ENCODE assay signal across 11 mouse cellular contexts in genomic region chr11:95835832-95836231, GRCm38 (mm10). TPM values are rescaled to one million over a fixed set of nuclear protein-coding genes. Genes with fewer than 3 reads are reported as not detected.
DNase-seq lines count a peak whose midpoint lies in the region; ATAC-seq and TF ChIP-seq lines count a peak whose summit lies in the region.
"Had no signal": no experiment of that assay in that cellular context is flagged by ENCODE, and none has a peak within 500 bp of the region (broad histone marks: within the 10 kb centered on the region; RNA-seq: fewer than 3 reads in every experiment).

No protein-coding gene starts in this region.

- H3K9me3 ChIP-seq in liver, embryonic 15.5 days (replicated peaks), result no peaks in the 10 kb centered on the region
- H3K9me3 ChIP-seq in forebrain, embryonic 15.5 days, result no peaks in the 10 kb centered on the region

- intact Hi-C loops in heart, adult 2 months (cut with DNase I), result no loop called here
- intact Hi-C loops in heart, postnatal 36 days (cut with DNase I), result no loop called here

- ATAC-seq in liver, embryonic 15.5 days (ENCODE audit: insufficient read depth), result no peak
- no peak for ATAC-seq in forebrain, embryonic 15.5 days (replicated peaks)

- no peak for TF ChIP-seq EP300 in heart, adult 2 months (IDR thresholded peaks at IDR 0.05; ENCODE audit: insufficient read depth, low read depth, low read length)

- peaks cover 39% of the 10 kb centered on the region for H3K4me1 ChIP-seq in heart, adult 2 months (ENCODE audit: control insufficient read depth, insufficient read depth, low read length)
- H3K4me1 ChIP-seq in liver, adult 2 months (ENCODE audit: control insufficient read depth, insufficient read depth, low read length), result peaks cover 4% of the 10 kb centered on the region; the same call in 1 of the 2 replicates
- peaks cover 54% of the 10 kb centered on the region for H3K4me1 ChIP-seq in bone marrow macrophage, adult 2 months (ENCODE audit: control insufficient read depth, insufficient read depth, low read length)
- peaks cover 71% of the 10 kb centered on the region for H3K4me1 ChIP-seq in liver, embryonic 15.5 days (replicated peaks)
- peaks cover 34% of the 10 kb centered on the region for H3K4me1 ChIP-seq in forebrain, embryonic 15.5 days

- H3K4me3 ChIP-seq in heart, adult 2 months, result peak overlapping the region; percentile 2; the same call in 1 of the 2 replicates
- H3K4me3 ChIP-seq in liver, adult 2 months (ENCODE audit: insufficient read depth, low read depth, low read length), result no peak overlapping the region
- no peak overlapping the region for H3K4me3 ChIP-seq in bone marrow macrophage, adult 2 months (ENCODE audit: insufficient read depth, low read length)
- no peak overlapping the region for H3K4me3 ChIP-seq in liver, embryonic 15.5 days (replicated peaks)
- H3K4me3 ChIP-seq in forebrain, embryonic 15.5 days, result no peak overlapping the region
- H3K4me3 ChIP-seq: myocyte had no signal

- H3K36me3 ChIP-seq in heart, adult 2 months (ENCODE audit: control insufficient read depth, insufficient read depth, low read length), result peaks cover 6% of the 10 kb centered on the region; the same call in 1 of the 2 replicates
- H3K36me3 ChIP-seq in liver, adult 2 months (ENCODE audit: control insufficient read depth, insufficient read depth, low read length), result no peaks in the 10 kb centered on the region
- H3K36me3 ChIP-seq in liver, embryonic 15.5 days (replicated peaks), result peaks cover 8% of the 10 kb centered on the region
- H3K36me3 ChIP-seq in forebrain, embryonic 15.5 days, result no peaks in the 10 kb centered on the region

- H3K4me2 ChIP-seq in liver, embryonic 15.5 days, result peak overlapping the region; percentile 60
- no peak overlapping the region for H3K4me2 ChIP-seq in forebrain, embryonic 15.5 days (replicated peaks)

- no peaks in the 10 kb centered on the region; the same call in 1 of the 2 replicates for H3K79me2 ChIP-seq in heart, adult 2 months (replicated peaks; ENCODE audit: control insufficient read depth, insufficient read depth, low read length)
- H3K79me2 ChIP-seq in liver, adult 2 months (ENCODE audit: control insufficient read depth, insufficient read depth, low read length), result no peaks in the 10 kb centered on the region

- TF ChIP-seq POLR2A in heart, adult 2 months (IDR thresholded peaks at IDR 0.05; ENCODE audit: insufficient read depth, low read depth, low read length), result no peak
- TF ChIP-seq POLR2A in liver, adult 2 months (IDR thresholded peaks at IDR 0.05; ENCODE audit: extremely low read depth, insufficient read depth, low read length), result no peak
- no peak for TF ChIP-seq POLR2A in bone marrow macrophage, adult 2 months (IDR thresholded peaks at IDR 0.05; ENCODE audit: borderline replicate concordance, low read depth, low read length)

- WGBS in heart, adult 2 months, result 28% methylated on average over 6 of the region's 6 CpGs
- 32% methylated on average over 6 of the region's 6 CpGs for WGBS in liver, adult 2 months
- 21% methylated on average over 6 of the region's 6 CpGs for WGBS in liver, embryonic 15.5 days (ENCODE audit: insufficient replicate concordance)
- 54% methylated on average over 6 of the region's 6 CpGs for WGBS in forebrain, embryonic 15.5 days

- no peaks in the 10 kb centered on the region for H3K27me3 ChIP-seq in heart, adult 2 months (ENCODE audit: control insufficient read depth, insufficient read depth, low read length)
- no peaks in the 10 kb centered on the region for H3K27me3 ChIP-seq in liver, adult 2 months (ENCODE audit: control insufficient read depth, insufficient read depth, low read length)
- peaks cover 52% of the 10 kb centered on the region for H3K27me3 ChIP-seq in liver, embryonic 15.5 days
- H3K27me3 ChIP-seq in forebrain, embryonic 15.5 days, result peaks cover 58% of the 10 kb centered on the region

- peak overlapping the region; percentile 6; the same call in 1 of the 2 replicates for H3K9ac ChIP-seq in heart, adult 2 months (ENCODE audit: low read depth, low read length)
- H3K9ac ChIP-seq in liver, adult 2 months (ENCODE audit: low read depth, low read length), result peak overlapping the region; percentile 17; the same call in 1 of the 2 replicates
- H3K9ac ChIP-seq in liver, embryonic 15.5 days, result no peak overlapping the region
- H3K9ac ChIP-seq in forebrain, embryonic 15.5 days (replicated peaks), result no peak overlapping the region

- no peak for TF ChIP-seq CTCF in heart, adult 2 months (IDR thresholded peaks at IDR 0.05)
- TF ChIP-seq CTCF in liver, adult 2 months (IDR thresholded peaks at IDR 0.05; ENCODE audit: low read depth, low read length), result no peak
- no peak for TF ChIP-seq CTCF in bone marrow macrophage, adult 2 months (IDR thresholded peaks at IDR 0.05; ENCODE audit: low read depth, low read length)

- H3K27ac ChIP-seq in heart, adult 2 months, result peak overlapping the region; percentile 92
- peak overlapping the region; percentile 75 for H3K27ac ChIP-seq in liver, adult 2 months (replicated peaks; ENCODE audit: insufficient read depth, low read depth, low read length)
- peak overlapping the region; percentile 87 for H3K27ac ChIP-seq in bone marrow macrophage, adult 2 months (ENCODE audit: insufficient read depth, low read depth, low read length)
- H3K27ac ChIP-seq in liver, embryonic 15.5 days (replicated peaks), result peak overlapping the region; percentile 66
- H3K27ac ChIP-seq in forebrain, embryonic 15.5 days (replicated peaks), result no peak overlapping the region

- DNase-seq in heart, adult 2 months, result no peak
- DNase-seq in heart, postnatal 36 days, result no peak
- DNase-seq in liver, adult 2 months (ENCODE audit: extremely low read depth, low read depth, low spot score), result no peak
- DNase-seq in liver, result no peak
- no peak for DNase-seq in urinary bladder, adult 18-20 months (ENCODE audit: low spot score in 2 of 2)
- DNase-seq: cerebellum, adult 18-20 months; gastrocnemius, postnatal 36 days had no signal

RNA-seq across cellular contexts. Expression of gene Gngt2, which starts 1.2 kb away (rescaled TPM):
- 10 to 100 TPM; 19.0 to 24.4 TPM for total RNA-seq in heart, adult 2 months (2021)
- polyA plus RNA-seq in heart, adult 2 months (2012; rRNA removed), result 10.2 and 12.4 TPM in 2 replicates
- 10 to 100 TPM; 15.3 to 23.5 TPM for total RNA-seq in heart, postnatal 36 days (2021)
- 11.5 and 13.7 TPM in 2 replicates for total RNA-seq in liver, adult 2 months (2014; rRNA removed)
- polyA plus RNA-seq in liver, adult 2 months (2012; rRNA removed), result 3.9 and 5.1 TPM in 2 replicates
- 167 and 176 TPM in 2 replicates for polyA plus RNA-seq in bone marrow macrophage, adult 2 months (2012; ENCODE audit: insufficient read depth, insufficient read length, missing spikeins)
- polyA plus RNA-seq in liver, embryonic 15.5 days (2015; fragmentation: Nextera tagmentation; extraction: Ambion mirVana), result 20.1 and 22.1 TPM in 2 replicates
- 2.5 and 2.6 TPM in 2 replicates for polyA plus RNA-seq in forebrain, embryonic 15.5 days (2015; fragmentation: Nextera tagmentation; extraction: Ambion mirVana)

RNA-seq across cellular contexts. Expression of gene Abi3, which starts 6.4 kb away (rescaled TPM):
- total RNA-seq in heart, adult 2 months (2021), result 10 to 100 TPM in 1 of 2 experiments, 1 to 10 TPM in 1; 7.9 to 11.4 TPM
- 16.3 and 23.2 TPM in 2 replicates for polyA plus RNA-seq in heart, adult 2 months (2012; rRNA removed)
- 10 to 100 TPM in 1 of 2 experiments, 1 to 10 TPM in 1; 9.3 to 13.7 TPM for total RNA-seq in heart, postnatal 36 days (2021)
- 1.1 and 3.2 TPM in 2 replicates for total RNA-seq in liver, adult 2 months (2014; rRNA removed)
- polyA plus RNA-seq in liver, adult 2 months (2012; rRNA removed), result 7.6 and 11.7 TPM in 2 replicates
- polyA plus RNA-seq in bone marrow macrophage, adult 2 months (2012; ENCODE audit: insufficient read depth, insufficient read length, missing spikeins), result 51.7 and 60.6 TPM in 2 replicates
- 6.9 and 7.0 TPM in 2 replicates for polyA plus RNA-seq in liver, embryonic 15.5 days (2015; fragmentation: Nextera tagmentation; extraction: Ambion mirVana)
- polyA plus RNA-seq in forebrain, embryonic 15.5 days (2015; fragmentation: Nextera tagmentation; extraction: Ambion mirVana), result 1.7 and 2.0 TPM in 2 replicates

RNA-seq across cellular contexts. Expression of gene Phospho1, which starts 11.5 kb away (rescaled TPM):
- total RNA-seq in heart, adult 2 months (2021), result 100 to 1,000 TPM; 181 to 206 TPM
- polyA plus RNA-seq in heart, adult 2 months (2012; rRNA removed), result 193 and 244 TPM in 2 replicates
- total RNA-seq in heart, postnatal 36 days (2021), result 100 to 1,000 TPM; 174 to 180 TPM
- total RNA-seq in liver, adult 2 months (2014; rRNA removed), result 1.6 TPM in 2 replicates
- 31.8 and 32.8 TPM in 2 replicates for polyA plus RNA-seq in liver, adult 2 months (2012; rRNA removed)
- 7.4 and 9.4 TPM in 2 replicates for polyA plus RNA-seq in bone marrow macrophage, adult 2 months (2012; ENCODE audit: insufficient read depth, insufficient read length, missing spikeins)
- 6.4 and 7.1 TPM in 2 replicates for polyA plus RNA-seq in liver, embryonic 15.5 days (2015; fragmentation: Nextera tagmentation; extraction: Ambion mirVana)
- polyA plus RNA-seq in forebrain, embryonic 15.5 days (2015; fragmentation: Nextera tagmentation; extraction: Ambion mirVana), result 0.23 TPM in 1 of 2 replicates, not detected in the other

Comparison
In these comparisons a context has a peak if more than half of its experiments do, and no peak if none do; other contexts are left out.
1. H3K9ac ChIP-seq: peak in heart, adult 2 months (single experiment) and liver, adult 2 months (single experiment); none in liver, embryonic 15.5 days (single experiment) and forebrain, embryonic 15.5 days (single experiment).